Mouse (Mus musculus) Muller cell, postnatal 12 days (primary cell): ENCODE results near the gene Grhl1.

Experiments
- DNase-seq: peaks from one replicate; pipeline ENCODE4 v3.0.0-alpha.2; 2015; ENCODE audit errors: inconsistent ontology term

Gene Grhl1

DNA sequence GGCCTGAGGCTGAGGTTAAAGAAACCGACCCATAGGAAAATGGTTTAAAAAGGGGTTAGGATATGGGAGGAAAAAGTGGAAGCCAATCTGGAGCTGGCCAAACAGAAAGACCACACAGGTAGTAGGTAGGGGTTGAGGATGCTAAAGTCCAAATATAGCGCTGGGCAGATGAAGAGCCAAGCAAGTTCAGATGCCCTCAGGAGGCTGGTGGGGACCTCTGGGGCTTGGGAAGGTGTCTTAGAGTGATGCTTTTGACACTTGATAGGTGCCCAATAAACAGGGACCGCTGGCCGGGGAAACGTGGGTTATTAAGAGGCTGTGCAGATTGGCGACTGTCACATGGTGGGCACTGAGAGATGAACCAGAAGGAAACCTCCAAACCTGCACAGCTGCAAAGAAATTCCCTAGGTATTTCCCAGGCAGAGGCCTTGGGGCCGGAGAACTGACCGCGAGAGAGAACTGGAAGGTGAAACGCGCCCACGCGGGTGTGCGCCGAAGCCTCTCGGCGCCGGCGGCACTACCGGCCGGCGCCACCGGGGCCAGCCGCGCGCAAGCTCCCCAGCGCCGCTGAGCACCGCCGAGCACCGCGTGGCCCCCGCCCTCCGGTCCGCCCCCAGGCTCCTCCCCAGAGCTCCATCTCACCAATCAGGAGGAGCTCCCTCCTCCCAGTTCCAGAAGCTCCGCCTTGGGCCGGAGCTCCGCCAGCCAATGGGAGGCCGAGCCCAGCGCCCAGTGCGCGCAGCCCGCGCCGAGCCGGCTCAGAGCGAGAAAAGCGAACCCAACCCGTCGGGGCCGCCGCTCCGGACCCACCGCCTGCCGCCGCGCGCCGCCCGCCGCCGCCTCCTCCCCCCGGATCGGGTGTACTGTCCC, at the start of gene Grhl1:
Grhl1 (plus strand) TSS at position 761 of the 870 bp plus-strand sequence.
- peak; percentile 97 for DNase-seq

DNA sequence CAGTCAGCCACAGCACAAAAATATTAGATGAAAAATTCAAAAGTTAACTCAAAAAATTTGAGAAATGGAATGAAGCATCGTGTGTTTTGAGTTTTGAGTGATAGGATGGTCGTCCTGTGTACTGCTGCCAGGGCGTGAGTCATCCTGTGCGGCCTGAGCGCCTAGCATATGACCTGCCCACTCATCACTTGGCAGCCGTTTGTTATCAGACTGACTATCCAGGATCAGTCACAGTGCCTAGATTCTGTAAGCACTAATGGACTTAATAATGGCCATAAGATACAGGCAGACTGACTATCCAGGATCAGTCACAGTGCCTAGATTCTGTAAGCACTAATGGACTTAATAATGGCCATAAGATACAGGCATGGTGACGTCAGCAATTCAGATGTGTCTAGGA, 47.0 kb upstream of the Grhl1 start:
- peak; percentile 55 for DNase-seq

DNA sequence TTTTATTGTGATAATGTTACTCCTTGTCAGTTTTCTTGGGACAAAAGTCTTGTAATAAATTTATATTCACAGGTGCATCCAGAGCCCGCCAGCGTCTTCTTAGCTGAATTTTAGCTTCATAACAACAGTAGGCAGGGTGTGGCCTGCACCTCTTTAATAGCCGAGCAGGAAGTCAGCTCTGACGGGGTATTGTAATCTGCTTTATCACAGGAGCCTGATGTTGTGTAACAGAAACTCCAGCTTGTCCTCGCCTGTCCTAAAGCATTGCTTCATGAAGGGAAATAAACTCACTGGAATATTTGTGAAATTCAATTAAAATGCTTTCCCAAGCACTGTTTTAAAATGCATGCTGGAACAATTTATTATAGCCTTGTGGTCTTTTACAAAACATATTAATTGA, 35.7 kb upstream of the Grhl1 start:
- no peak for DNase-seq

DNA sequence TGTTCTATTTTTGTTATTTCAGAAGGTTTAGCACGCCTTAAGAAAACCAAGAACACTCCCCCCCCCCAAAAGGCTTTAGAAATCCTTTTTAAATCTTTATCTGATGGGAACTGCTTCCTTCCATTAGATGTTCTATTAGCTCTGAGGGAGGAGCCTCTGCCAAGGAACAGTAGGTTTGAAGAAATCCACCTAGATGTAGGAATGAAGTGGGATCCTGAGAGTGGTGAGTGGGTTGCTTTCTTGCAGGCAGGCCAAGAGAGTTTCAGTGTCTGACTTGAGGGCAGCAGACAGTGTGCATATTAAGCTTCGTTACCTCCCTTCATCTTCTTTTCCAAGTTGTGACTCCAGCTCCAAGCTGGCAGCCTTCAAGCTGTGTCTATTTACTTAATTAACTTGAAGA, 34.9 kb upstream of the Grhl1 start:
- DNase-seq: no peak

DNA sequence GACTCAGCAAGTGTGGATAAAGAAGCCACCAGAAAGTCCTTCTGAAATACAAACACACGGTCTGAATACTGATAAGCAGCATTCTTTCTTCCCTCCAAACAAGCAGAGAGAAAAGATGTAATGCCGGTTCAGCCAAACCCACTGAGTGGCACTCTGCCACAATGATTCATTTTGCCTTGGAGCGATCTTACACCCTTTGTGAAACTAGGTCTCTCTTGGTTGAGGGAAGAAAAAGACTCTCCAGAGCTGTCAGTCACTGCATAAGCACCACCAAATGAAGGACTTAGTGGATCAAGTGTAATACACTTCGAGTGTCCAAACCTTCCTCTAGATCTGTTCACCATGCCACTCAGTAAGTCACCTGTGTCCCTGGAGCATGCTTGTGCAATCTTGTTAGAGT, 34.1 kb upstream of the Grhl1 start:
- peak; percentile 93 for DNase-seq

DNA sequence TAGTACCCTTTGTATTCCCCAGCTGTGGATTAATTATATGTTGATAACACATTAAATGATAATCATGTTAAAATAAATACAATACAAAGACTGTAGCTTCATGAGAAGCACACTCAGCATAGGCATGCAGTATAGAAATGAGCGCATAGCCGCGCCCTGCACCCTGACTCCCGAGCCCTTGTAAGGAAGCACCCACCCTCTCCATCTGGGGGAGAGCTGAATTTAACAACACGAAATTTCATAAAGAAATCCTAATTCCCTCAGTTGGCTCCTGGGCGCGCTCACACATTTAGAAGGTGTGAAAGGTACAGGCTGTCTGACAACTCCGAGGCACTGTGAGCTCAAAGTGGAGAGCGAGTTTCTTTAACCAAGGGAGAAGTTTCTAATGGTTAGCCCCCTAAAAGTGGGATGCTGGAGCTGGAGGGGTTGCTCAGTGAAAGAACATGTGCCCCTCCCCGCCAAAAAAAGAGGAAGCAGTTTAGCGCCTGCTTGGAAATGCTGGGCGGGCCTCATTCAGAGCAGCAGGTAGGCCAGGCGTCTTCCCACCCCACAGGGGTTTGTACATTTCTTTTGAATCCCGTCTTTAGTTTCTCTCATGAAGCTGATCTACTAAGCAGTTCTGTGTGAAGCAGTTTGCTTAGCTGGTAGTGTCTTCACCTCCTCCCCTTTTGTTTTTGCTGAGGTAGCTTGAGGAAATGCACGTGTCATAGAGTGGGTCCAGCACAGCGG, 30.5 kb upstream of the Grhl1 start:
- no peak for DNase-seq

DNA sequence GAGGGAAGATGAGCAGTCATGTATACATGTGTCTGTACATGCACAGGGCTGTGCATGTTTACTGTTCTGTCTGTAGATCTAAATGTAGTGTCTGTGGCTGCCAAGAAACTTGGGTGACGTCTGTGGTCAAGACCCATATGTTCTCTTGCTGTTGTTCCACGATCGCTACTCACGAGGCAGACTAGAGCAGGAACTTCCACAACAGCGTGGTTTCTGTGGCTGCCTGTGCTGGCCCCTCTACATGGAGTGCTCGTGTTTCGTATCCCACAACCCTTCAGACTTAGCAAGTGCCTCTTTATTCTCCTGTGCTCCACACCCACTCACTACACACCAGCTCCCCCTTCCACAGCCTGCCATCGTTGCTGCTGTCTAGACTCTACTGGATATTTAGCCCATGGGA, 24.4 kb upstream of the Grhl1 start:
- DNase-seq: no peak

DNA sequence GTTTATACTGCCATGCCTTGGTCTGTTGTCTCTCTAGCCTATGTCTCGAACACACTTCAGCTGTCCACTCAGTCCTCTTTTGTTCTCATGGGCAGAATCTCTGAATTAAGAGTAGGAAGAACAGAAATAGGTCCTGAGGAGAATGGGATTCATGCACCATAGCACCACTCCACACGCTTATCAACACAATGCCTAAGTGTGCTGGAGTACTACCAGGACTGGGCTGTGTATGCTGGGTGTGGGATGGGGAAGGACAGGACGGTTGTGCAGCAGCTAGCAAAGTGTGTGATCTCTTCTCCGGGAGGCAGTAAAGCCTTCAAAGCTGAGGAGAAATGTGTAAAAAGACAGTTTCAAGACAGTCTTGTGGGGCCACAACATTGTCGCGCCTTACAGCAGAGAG, 23.2 kb upstream of the Grhl1 start:
- DNase-seq: no peak

DNA sequence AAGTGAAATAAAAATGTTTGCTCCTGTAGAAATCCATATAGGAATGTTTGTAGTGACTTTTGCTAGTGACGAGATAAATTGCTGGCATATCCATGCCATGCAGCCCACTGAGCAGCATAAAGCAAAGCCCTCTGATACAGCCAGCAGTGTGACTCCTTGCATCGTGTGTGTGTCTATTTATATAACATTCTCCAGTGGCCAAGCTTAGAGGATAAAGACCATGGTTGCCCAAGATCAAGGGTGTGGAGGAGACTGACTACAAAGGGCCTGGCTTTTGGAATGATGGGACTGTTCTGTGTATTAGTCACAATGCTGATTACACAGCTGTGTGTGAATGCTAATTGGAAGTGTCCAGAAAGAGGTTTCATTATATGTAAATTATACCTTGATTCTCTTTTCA, 19.6 kb upstream of the Grhl1 start:
- DNase-seq: no peak

DNA sequence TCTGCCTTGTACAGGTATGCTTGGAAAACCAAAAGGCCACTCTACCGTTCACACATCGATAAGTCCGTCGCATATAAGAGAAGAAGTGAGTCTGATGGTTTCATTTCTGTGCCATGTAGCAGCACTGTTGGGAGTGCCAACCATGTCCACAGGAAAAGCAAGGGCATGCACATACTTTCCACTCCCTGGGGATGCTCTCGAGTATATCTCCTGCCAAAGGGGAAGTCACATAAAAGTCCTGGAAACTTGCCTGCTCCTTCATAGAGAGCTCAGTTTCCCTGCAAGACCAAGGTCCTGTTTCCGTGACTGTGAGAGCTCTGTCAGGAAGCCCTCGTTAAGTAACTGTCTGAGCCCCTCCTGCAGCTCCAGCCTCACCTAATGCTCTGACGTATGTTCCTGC, 16.1 kb upstream of the Grhl1 start:
- DNase-seq: no peak

DNA sequence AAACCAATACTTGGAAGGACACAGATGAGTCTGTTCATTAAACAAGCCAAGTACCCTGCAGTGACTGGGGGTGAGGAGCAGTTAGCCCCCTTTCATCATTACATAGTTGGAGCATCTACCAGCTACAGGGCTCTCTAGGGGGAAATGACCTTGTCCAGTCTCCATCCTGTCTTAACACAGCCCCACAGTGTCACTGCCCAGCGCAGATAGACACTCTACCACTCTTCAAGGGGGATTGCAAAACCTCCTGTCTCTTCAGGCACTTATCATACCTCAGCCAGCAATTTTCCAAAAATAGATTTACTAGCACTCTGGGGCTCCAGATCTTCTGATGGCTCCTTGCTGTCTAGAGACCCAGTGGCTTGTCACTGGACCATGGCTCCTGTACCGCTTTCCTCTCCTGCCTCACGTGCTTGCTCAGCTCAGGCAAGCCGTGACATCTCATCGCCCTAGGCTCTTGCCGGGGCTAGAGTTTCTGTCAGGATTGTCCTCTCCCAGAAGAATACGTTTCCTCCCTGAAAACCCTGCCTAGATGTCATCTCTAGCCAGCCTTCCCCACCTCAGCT, 8.6 kb upstream of the Grhl1 start:
- DNase-seq: no peak

DNA sequence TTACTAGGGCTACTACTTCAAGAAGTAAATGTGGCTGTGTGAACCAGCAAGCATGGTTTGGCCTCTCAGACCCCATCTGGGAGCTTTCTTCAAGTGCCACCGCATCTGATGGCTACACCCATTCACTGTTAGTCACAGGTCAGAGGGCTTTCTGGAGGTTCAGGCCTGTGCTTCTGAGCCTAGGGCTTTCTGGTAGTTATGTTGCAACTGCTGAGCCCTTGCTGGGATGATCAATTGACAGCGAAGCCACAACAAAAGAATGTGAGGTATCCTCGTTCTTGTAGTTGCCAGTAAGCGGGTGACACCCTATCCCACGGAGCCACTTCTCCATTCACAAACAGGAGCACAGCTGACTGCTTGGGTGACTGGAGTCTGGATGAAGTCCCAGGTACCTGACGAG, 6.8 kb upstream of the Grhl1 start:
- DNase-seq: peak; percentile 37

DNA sequence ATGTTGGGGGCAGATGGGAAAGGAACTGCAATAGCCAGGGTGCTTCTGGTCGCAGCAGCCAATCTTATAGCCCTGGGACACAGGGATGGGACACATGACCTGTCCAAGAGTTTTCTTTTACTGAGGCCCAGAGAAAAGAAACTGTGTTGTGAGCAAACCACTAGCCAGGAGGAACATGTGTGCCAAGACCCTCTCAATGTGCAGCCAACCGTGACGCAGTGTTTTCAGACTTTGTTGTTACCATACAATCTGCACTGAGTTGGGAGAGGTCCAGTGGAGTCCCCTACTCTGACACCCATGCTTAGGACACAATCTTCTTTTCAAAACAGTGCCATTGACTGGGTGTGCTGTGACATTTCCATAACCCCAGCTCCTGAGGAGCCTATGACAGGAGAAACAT, 4.5 kb upstream of the Grhl1 start:
- DNase-seq: no peak

DNA sequence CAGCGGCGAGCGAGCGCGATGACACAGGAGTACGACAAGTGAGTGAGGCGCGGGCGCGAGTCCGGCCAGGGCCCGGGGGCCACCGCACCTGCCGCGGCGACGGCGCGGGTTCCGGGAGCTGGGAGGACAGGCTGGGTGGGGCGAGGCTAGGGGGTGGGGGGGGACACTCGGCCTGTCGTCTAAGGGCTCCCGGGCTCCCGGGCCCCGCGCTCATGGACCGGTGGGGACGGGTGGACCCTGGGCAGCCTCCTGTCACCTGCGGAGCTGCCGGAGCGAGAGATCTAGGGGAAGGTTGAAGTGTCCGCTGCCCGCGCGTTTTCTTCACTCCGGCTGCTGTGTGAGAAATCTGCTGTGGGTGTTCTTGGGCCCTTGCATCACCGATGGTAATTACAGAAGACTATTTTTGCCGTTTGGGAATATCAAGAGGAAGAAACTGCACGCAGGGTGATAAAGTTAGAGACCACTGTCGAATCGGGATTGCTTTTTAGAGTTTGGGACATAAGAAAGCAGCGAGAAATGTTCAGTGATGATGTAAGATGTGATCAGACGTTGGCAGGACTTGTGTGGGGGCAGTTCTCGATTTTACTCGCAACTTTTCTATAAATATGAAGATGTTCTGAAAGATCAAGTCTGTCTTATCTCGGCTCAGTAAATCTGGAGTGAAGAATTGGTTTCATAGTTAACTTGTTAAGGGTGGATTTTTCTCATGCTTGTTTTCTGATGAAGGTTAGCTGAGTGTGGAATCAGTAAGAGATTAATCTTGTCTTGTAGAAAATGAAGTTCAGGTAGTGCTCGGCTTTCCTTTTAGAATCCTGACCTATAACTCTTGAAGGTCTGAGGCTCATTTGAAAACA, 565 bp downstream of the Grhl1 start:
- peak; percentile 21 for DNase-seq

DNA sequence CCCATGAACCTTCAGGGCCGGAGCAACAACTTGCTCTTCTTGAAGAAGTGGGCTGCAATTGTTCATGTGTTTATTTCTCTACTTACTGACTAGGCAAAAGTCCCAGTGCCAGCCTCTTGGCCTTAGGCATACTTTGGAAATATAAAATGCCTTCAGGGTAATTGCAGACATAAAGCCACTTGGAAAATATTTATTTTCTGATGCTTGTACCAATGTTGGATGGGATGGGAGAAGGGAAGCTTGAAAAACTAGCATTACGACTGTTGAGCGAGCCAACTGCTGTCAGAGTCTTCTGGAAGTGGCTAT, 1.1 kb downstream of the Grhl1 start:
- no peak for DNase-seq

DNA sequence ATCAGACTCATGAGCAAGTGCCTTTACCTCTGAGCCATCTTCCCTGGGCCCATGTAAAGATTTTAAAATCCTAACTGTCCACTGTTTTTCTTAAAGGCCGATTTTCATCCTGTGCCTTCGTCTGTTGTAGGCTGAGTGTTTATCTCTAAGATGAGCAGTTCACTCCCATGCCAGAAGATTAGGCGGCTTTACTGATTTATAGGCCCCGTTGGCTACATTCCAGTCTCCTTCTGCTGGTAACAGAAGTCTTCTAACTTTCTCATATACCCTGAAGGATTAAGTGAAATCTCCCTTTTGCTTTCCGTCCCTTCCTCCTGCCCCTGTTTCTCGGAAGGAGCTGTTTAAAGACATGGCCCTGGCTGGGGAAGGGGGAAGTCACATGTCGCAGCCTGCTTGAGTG, 2.8 kb downstream of the Grhl1 start:
- DNase-seq: no peak

DNA sequence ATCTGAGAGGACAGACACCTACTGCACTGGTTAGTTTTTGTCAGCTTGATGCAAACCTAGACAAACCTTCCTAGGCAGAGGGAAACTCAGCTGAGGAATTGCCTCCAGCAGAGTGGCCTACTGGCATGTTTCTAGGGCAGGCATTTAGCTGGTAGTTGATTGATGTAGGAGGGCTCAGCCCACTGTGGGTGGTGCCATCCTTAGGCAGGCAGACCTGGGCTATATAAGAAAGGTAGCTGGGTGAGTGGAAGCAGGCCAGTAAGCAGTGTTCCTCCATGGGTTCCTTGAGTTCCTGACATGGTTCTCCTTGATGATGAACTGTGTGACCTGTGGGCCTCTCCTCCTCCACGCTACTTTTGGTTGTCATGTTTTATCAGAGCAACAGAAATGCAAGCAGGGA, 8.4 kb downstream of the Grhl1 start:
- DNase-seq: no peak

DNA sequence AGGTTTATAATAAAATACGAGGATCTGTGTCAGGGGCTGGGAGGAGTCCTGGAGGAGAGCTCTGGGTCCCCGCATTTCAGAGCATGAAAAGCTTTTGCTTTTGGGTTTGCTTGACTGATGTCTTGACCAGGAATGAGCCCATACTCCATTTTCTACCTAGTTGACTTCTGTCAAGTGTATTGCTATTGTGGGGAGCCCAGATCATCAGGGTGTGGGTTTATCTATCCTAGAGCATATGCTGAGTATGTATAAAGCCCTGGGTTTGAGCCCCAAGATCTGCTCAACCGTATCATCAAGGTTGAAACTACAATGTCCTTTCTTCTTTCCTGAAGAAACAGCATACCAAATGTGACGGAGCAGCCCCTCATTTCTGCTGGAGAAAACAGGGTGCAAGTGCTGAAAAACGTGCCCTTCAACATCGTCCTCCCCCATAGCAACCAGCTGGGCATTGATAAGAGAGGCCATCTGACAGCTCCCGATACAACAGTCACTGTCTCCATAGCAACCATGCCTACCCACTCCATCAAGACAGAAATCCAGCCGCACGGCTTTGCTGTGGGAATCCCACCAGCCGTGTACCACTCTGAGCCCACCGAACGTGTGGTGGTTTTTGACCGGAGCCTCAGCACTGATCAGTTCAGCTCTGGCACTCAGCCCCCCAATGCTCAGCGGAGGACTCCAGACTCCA, 9.1 kb downstream of the Grhl1 start:
- DNase-seq: no peak

DNA sequence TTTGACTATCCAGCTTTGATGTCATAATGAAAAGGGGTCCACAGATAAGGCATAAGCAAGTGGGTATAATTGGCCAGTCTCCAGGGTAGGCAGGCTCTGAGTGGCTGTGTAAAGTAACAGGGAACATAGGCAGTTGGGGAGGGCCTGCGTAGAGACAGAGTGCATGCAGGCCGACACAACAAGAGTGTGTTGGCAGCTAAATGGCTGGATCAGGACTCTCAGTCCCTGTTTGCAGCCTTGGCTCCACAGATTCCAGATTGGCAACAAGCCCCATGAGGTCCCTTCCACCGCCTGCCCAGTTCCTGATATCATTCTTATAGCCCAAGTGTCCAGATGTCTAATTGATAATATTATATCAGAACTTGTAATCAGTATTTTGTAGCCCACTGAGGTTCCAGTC, 11.6 kb downstream of the Grhl1 start:
- DNase-seq: no peak

DNA sequence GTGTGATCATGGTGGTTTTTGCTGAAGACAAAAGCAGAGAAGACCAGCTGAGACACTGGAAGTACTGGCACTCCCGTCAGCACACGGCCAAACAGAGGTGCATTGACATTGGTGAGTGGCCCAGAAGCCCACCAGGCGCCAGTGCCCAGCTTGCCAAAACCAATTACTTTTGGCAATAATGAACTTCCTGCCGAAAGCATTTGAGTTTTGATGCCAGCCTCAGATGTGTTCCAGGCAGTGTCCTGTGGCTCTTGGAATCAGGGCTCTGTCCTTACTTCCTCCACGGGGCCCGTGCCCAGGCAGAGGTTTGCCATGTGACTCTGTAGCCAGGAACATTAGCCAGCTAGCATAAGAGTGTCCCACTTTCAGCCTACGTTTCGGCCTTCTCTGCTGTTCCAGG, 12.8 kb downstream of the Grhl1 start:
- DNase-seq: peak; percentile 48

DNA sequence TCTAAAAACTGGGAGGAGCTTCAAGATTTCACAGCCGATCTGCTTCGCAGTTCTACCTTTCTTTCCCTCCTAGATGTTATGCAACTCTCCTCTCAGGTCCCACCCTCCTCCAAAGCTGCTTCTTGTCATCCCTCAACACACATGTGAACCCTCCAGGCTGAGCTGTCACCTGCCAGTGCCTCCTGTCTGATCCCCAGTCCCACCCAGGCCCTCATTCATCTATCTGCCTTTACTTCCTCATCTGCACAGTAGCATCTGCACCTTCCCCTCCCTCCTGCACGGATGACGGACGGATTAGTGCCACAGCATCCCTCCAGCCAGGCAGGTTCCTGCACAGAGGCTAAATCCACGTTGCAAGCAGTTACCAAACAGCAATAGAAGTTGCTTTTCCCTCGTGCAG, 14.1 kb downstream of the Grhl1 start:
- no peak for DNase-seq

DNA sequence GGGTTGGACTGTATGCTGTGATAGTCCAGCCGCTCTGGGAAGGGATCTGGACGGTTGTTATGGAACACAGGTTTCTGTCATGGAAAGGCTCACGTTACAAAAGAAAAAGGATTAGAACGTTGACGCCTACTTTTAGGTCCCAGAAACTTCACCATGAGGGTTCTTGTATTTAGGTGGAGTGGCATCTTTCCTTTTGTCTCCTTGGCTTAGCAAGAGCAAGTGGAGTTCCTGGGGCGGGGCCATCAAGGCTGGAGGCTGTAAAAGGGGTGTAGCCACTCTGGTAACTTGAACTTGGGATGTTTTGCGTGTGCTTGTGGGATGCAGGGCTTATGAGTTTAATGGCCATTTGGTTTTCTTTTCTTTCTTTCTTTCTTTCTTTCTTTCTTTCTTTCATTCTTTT, 18.3 kb downstream of the Grhl1 start:
- no peak for DNase-seq
